Mouse (Mus musculus) layer of hippocampus, postnatal 25 days (tissue): ENCODE results near the gene Tmem87b. TPM values are rescaled to one million over a fixed set of nuclear protein-coding genes. Genes with fewer than 3 reads are reported as not detected.

Experiments
- DNase-seq, 2 experiments: peaks; one replicate each; pipeline ENCODE4 v3.0.0; 2022; ENCODE audit warnings: mixed read lengths in 2 of 2, low spot score in 1 of 2; ENCODE audit errors: extremely low spot score in 1 of 2
- total RNA-seq, 2 experiments: library from RNA; stranded (reverse); gene quantifications; 2 replicates each; pipeline ENCODE4 v1.2.3; 2021

Tmem87b gene
- total RNA-seq, 2 experiments from 2014 or later = 33.7 to 36.2 TPM

DNA sequence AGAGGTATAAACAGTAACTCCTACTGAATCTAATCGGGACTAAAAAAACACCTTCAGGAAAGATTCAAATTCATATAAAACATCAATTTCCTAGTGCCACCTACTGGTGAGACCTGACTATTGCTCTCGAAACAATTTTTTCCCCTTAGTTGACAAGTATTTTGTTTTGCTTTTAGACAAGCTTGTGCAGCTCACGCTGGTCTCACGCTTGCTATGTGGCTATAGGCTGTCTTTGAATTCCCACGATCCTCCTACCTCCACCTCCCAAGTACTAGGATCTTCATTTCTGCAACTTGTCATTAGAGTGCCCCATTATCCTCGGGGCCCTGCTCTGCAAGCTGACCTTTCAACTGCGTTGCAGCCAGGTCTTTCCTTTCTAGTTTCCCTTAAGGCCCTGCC lies 532 bp upstream of the Tmem87b start:
- peak; percentile 49 to 57 for DNase-seq

DNA sequence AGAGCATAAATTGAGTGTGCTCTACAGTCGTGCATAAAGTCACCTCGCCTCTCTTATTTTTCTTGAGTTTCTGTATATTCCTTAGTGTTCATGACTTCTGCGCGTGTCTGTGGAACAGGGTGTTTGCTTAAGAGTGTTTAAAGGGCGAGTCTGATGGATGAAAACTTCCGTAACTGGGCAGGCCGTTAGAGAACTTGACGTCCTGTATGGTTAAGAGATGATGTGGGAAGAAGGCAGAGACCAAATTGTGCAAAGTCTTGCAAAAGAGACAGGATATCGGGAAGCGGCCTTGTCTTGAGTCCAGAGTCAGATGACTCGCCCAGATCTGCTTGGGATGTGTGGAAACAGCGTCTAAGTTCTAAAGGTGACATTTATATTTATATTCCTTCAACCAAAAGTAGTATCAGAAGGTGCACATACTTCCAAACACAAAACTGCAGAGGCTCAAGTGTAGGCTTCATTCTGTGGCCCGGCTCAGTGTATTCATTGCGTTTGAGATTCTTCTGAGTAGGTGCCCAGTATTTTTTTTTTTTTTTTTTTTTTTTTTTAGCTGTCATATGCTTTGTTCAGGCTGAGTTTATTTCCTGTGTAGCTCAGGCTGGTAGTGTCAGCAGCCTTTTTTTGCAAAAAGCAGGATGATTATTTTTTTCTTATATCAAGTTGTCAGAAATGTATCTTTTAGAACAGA lies 1.2 kb downstream of the Tmem87b start:
- DNase-seq = no peak

DNA sequence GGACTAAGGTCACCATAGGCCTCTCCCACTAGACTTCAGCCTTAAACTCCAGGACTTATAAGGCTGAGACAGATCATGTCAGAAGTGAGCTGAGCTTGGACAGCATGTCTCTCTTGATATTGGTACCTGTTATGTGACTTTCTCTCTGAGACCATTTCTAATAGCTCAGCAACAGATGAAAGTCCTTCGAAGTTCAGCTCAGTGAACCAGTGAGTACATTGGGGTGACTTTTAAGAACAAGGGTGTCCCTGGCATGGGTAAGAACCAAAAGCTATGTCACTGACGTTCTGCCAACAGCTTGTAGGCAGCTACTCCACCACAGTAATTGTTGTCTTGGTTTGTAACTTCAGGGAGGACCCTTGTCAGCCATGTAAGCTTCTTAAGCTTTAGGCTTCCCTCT lies 2.7 kb downstream of the Tmem87b start:
- DNase-seq = no peak

DNA sequence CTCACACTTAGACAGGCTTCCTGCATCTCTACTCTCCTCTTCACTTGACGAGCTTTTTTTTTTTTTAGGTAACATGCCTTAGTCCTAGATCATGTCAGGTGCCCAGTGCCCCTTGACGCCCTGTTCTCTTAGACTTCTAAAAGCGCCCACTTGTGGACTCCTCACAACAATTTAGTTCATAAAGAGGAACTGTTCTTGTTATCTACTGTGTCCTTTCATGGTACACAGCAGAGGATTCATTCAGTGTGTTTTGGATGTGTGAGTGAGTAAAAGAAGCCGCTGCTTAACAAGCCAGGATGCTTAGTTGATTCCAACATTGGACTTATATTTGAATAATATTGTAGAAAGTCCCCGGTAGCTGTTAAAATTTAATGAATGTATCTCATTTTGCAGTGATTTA lies 6.0 kb downstream of the Tmem87b start:
- no peak for DNase-seq

DNA sequence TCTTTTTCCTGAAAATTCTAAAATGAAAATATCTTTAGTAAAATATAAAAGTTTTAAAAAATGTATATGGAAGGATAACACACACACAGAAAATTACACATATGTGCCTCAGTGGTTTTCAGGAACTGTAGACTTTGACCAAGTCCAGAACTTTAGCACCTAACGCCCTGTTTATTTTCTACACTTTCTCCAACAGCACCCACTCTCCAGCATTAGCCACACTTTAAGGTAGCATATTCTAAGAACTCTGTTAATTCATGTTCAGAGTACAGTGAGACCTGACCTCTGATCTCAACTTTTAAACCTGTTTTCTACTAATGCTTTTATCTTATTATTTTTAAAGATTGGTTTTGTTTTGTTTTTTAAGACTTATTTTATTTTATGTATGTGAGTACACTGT lies 9.9 kb downstream of the Tmem87b start:
- no peak for DNase-seq

DNA sequence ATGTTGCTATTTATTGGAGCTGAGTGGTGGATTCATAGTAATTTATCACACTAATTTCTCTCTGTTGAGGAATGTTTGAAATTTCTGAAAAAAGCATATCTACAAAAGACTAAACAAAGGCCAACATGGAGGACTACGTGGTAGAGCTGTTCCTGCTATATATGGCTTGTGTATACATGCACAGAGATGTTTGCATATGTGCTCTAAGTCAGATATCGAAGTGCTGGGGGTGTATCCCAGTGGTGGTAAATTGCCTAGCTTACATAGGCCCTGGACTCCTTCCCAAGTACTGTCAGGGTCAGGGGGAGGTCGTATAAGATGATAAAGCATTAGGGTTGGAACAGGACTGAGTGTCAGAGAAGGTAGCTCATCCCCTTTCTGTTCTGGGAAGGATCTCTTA lies 14.7 kb downstream of the Tmem87b start:
- DNase-seq = no peak

DNA sequence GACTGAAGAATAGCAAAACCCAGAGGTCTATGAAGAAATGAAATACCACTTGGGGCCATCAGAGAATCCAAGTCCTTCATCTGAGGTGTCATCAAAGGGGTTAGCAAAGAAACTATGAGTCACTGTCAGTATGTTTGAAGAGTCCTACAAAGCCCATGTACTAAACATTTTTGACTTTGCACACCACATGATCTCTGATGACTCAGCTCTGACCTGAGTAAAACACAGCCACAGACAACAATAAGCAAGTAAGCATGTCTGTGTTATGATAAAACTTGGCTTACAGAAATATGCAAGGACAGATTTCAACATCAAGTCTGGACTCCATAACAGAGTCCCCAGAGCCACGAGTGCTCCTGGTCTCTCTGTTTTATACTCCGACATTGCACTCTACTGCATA lies 15.1 kb downstream of the Tmem87b start:
- DNase-seq = no peak

DNA sequence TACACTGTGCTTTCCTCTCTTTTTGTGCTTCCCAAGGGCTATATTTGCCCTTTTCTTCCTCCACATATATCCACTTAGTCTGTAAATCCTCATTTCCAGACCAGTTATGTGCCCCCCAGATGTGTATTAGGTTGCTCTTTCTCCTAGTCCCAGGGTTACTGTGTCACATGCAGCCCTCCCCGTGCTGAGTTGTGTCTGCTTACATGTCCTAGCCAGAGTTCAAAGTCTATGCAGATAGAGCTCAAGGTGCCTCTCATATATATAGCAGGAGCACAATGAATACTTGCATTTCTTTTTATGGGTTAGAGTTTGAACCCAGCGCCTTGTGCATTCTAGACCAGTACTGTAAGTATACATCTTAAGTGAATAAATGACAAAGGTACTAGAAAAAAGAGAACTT lies 15.5 kb downstream of the Tmem87b start:
- DNase-seq = no peak

DNA sequence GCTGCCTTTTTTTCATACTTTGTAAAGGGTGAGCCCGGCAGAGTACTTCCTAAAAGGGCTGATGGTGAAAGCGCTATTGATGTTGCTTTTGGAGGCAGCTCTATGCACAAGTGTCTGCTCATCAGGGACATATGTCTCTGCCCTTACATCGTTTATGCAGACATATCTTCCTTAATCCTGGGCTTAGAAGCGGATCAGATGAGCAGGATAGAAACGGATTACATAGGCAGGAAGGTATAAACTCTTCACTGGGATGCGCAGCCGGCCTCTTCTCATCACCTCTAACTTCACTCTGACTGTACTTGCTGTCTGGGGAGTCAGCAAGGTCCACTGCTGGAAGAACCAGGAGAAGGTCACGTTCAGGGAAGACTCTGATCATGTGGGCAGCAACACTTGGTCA lies 19.6 kb downstream of the Tmem87b start:
- no peak for DNase-seq

DNA sequence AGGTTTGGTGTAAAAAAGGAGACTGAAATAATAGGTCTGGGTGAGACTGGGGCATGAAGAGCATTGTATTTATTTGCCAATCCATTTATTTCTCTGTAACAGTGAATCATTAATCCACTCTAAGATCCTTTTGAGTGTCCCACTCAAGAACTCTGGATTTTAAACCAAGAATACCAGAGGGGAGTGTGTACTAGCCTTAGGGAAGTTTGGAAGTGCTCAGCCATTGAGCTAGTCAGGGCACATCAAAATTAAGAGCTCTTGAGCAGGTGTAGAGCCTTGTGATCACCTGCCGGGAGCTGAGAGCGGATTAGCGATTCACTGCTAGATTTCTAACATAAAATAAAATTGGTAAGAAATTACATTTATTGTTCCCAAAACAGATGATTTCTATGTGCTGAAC lies 20.7 kb downstream of the Tmem87b start:
- DNase-seq = no peak

DNA sequence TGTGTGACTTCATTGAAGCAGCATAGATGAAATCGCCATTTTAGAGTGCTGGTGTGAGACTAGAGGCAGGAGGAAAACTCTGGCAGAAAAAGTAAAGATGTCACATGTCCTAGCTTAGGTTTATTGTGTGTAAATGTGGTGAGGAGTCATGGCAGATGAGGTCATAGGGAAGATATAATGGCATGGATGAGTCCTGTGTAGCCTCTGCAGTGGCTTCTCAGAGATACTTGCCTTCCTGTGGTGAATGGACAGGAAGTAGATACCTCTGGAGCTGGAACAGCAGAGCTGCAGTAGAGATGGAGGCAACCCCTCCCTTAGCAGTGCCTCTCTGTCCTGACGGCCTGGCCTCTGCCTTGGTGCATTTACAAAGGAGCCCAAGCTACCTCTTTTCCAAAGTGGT lies 21.6 kb downstream of the Tmem87b start:
- DNase-seq = no peak

DNA sequence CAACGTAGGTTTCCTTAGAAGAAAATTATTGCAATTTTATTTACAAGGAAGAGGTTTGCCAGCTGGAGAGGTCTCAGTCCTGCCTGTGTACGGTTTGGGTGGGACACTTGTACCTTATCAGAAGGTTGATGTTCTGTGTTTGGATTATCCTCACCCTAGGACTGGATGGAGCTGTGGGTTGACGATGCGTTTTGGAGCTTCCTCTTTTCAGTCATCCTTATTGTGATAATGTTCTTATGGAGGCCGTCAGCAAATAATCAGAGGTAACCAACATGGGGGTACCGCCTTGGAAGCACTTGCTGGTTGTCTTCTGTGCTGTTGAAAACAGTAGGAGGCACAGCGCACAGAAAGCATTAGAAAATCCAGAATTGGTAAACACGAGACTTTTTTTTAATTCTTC lies 24.5 kb downstream of the Tmem87b start:
- no peak for DNase-seq

DNA sequence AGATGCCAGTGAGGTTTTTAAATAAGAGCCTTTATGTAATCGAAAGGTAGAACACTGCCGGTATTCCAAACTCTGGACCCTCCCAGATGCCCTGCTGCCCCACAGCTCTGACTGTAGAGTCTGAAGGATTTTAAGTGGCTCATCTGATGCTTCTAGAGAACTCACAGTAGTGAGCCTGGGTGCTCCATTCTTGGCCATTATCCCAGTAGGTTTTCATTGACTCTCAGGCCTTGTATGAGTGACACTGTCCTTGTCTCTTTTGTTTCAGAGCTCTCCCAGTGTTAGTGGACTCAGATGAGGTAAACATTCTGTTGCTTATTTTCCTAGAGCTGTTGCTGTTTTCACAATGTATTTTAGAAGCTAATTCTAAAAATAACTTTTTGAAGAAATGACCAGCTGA lies 32.1 kb downstream of the Tmem87b start:
- no peak for DNase-seq

DNA sequence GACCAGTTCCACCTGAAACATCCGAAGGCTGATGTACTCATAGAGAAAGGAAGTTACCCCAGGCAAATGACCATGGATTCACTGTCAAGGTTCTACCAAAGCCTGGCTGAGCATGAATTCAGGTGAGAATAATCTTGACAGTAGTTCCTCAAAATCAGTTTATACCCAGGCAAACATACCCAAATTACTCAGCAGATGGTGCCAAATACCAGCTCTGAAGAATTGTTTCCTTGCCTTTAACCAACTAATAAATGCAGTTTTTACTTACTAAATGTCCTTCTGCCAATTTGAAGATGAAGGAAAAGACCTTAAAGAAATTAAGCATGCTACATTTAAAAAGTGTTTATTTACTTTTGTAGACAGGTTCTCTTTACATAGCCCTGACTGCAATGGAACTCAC lies 38.8 kb downstream of the Tmem87b start:
- DNase-seq = no peak

DNA sequence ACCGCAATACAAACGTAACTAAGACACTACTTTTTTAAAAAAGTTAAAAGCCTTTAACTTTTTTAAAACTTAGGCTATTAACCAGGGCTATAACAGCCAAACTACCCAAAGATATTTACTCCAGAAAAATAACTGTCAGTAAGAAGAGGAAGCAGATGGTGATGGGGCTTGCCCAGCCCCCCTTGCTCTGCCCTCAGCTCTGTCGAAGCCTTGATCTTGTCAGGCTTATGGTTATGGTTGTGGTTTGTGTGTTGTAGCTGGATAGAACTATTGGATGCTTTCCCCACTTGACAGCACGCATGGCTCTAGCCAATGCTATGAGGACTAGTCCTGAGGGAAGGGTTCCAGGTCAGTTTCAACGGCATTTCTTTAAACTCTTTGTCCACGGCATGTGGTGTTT lies 41.0 kb downstream of the Tmem87b start:
- DNase-seq = no peak

DNA sequence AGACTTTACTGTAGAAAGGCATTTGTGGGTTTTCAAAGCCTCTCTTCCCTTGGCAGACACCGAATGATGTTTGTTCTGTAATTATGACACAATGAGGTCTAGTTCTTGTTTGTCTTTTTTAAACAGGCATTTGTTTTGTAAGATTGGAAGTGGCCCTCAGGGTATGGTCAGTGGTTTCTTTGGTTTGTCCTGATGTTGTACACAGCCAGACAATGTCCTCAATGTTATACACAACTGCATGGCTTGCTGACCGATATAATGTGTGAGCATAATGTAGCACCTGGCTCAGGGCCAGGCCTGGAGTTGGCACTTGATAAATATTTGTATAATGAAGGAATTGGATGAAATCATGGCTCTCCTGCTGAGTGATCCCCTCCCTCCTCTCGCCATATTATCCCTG lies 41.9 kb downstream of the Tmem87b start:
- DNase-seq = no peak

DNA sequence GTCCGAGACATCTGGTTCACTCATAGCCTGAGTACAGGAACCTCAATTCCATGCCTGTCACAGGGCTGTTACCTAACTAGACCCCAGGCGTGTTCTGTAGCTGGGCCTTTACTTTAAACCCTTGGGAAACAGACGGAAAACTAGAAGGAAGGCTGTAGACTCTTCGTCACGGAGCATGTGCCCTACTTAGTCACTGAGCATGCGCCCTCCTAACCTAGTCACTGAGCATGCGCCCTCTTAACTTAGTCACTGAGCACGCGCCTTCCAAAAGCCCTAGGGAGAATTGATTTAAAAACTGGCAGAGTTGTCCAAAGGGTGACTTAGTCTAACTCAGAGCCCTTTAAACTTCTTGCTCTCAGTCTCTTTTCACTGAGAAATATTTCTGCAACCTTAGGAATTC lies 44.7 kb downstream of the Tmem87b start, which contains the start of gene Fbln7:
Gene Fbln7, plus strand, starts transcription at position 346 of the 400 bp plus-strand sequence.
- no peak for DNase-seq

DNA sequence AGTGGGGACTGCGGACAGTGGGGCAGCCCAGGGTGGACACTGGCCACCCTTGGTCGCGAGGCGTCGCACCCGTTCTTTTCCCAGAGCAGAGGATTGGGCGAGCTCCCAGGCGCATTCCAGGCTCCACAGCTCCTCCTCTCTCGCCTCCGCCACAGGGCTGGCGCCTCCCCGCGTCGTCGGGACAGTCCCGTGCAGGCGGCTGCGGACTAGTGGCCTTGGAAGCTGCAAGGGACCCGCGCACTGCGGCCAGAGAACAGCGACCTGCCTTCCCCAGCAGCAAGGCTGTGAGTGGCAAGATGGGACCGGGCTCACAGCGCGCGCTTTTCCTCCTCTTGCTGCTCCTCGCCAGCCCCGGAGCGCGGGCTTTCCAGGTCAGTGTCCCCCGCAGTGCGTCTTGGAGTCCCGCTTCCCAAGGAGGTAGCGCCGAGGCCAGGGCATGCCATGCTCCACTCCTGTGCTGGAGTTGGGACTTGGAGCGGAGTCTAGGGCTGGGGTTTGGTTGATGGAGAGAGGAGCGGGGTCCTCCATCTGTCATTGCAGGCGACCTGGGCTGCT lies 45.9 kb downstream of the Tmem87b start:
- peak; percentile 22 to 29 for DNase-seq

DNA sequence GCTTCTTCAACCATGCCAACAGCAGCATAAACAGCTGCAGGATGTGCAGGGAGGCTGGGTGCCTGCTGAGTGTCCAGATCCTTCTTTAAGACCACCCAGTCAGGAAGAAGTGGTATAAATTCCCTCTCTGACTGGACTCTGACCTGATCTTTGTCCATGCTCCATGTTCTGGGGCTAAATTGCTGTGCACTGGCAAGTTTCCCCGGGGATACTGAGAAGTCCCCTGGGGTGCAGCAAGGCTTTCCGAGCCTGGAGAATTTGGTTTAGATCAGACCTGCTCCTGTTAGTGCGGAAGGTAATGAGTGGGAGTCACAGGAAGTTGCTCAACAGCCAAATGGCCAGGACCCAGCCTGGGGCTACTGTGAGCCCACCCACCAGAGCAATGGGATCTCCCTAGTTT lies 47.1 kb downstream of the Tmem87b start:
- no peak for DNase-seq

DNA sequence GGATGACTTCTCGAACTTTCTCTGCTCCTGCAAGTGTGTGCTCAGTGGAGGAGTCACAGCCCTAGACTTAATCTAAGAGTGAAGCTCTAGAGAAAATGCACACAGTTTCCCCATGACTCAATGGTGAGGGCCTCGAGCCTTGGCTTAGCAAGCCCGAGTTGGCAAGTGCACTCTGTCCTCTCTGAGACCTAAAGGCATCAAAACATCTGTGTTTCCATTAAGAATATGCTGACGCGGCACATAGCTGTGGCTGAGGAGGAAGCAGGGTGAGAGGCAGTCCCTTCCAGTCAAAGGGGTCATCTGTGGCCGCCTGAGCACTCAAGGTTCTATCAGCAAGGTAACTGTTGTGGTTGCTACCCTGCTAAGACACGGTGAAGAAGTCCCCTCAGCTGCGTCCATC lies 53.7 kb downstream of the Tmem87b start:
- no peak for DNase-seq

DNA sequence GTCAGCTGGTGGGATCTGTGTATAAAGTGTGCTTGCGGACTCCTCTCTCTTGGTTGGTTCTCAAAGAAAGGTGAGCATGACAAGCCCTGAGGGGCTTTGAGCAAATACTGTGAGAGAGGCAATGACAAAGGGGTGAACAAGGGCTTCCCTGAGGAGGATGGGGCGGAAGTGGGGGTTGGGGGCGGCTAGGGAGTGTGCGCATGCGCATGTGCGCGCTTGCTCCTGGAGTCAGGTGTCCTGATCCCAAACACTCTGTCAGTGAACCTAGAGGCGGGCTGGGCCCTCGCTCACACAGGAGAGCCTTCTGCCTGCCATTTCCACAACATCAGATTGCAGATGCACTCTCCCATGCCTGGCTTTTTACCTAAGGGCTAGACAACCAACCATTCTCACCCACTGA lies 54.3 kb downstream of the Tmem87b start:
- no peak for DNase-seq

DNA sequence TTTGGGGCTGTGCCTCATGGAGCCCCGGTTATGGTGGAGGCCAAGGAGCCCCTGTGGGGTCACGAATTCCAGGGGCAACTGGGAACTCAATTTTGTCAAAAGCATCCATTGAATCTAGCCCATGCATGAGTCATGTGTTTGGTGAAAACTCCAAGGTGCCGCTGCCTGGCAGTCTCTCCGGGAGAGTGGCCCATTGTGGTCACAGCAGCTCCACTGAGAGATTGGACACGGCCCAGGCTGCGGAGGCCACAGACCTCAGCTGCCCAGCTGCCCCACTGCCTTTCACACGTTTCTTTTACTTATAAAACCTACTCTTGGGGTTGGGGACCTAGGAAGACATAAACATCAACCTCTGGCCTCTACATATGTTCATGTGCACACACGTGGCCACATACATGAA lies 57.6 kb downstream of the Tmem87b start:
- DNase-seq = no peak

DNA sequence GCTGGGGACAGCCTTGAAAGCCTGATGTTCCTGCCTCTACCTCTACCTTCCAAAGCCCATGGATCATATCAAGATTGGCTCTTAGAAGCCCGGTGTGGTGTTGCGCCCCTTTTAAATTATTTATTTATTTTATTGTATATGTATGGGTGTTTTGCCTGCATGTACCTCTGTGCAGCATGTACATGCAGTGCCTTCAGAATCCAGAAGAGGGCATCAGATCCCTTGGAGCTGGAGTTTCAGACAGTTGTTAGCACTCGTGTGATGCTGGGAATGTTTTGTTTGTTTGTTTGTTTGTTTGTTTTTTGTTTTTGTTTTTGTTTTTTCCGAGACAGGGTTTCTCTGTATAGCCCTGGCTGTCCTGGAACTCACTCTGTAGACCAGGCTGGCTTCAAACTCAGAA lies 63.3 kb downstream of the Tmem87b start:
- no peak for DNase-seq
